Mouse (Mus musculus): ENCODE results near the gene Lama4. TPM values are rescaled to one million over a fixed set of nuclear protein-coding genes. Genes with fewer than 3 reads are reported as not detected.

The Lama4 gene
- total and polyA plus RNA-seq, 2 experiments from 2014 or later: 10.4 to 22.6 TPM

DNA sequence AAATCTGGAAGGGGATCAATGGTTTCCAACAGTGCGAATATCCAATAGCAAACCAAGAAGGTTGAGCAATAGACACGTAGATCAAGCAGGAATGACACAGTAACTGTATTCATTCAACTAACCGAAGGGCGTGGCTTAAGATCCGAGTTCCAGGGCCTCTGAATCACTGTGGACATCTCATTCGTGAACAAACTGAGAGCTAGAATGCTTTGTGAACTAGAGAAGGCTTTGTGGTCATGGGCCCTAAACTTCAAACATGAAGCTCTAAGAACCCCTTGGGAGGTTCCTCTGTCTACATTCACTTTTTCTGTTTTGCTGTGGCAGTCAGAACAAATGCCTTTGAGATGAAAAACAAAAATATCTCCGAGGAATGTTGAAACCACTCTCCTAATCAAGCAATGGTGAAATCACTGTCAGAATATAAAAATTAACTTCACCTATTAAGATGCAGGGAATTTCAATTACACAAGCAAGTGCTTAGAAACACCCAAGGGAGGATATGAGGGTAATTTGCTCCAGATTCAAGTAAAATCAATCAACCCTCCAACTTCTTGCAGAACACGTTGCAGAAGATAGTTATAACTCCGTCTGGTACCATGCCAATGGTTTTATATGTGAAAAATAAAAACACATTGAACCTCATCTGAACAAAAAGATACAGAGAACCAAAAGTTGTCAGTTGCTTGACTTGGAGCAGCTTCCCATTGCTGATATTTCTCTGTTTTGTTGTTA, 29.6 kb downstream of the Lama4 start:
- Histone ChIP-seq H3K4me2 (ENCODE audit: low read depth) (no peak overlapping the region), H3K4me1 (ENCODE audit: insufficient read depth) (no peaks in the 10 kb centered on the region), H3K4me3 (ENCODE audit: low read depth, low read length) (no peak overlapping the region), H3K36me3 (ENCODE audit: insufficient read depth) (no peaks in the 10 kb centered on the region), H3K27ac (ENCODE audit: low read depth, low read length) (no peak overlapping the region), H3K27me3 (ENCODE audit: insufficient read depth, low read length) (no peaks in the 10 kb centered on the region), H3K9ac (no peak overlapping the region), H3K9me3 (ENCODE audit: low read length) (no peaks in the 10 kb centered on the region)
- no peak for ATAC-seq
- TF ChIP-seq CTCF (IDR thresholded peaks at IDR 0.05; ENCODE audit: low read depth): no peak
- WGBS: 78% methylated on average over 9 of the region's 9 CpGs
- DNase-seq: no peak

DNA sequence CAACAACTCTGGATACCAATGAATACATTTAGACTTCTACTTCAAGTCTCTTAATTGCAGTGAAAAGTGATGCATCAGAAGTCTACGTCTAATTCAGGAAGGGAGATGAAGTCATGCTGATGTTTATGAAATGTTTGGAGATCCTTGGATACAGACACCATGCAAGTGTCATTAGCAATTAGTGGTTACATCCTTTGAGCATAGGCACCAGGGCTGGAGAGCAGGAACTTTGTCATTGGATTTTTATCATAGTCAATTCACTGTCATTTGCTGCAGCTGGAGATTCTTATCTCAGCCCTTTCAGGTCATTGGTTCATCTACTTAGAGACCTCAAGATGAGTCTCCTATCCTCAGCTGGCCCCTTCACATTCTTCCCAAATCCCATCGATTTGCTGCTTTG, 30.6 kb downstream of the Lama4 start:
- WGBS: 77% methylated on average over 2 of the region's 2 CpGs
- Histone ChIP-seq H3K9ac (no peak overlapping the region), H3K36me3 (ENCODE audit: insufficient read depth) (no peaks in the 10 kb centered on the region), H3K27ac (ENCODE audit: low read depth, low read length) (no peak overlapping the region), H3K27me3 (ENCODE audit: insufficient read depth, low read length) (no peaks in the 10 kb centered on the region), H3K9me3 (ENCODE audit: low read length) (no peaks in the 10 kb centered on the region), H3K4me3 (ENCODE audit: low read depth, low read length) (no peak overlapping the region), H3K4me2 (ENCODE audit: low read depth) (no peak overlapping the region), H3K4me1 (ENCODE audit: insufficient read depth) (no peaks in the 10 kb centered on the region)
- no peak for TF ChIP-seq CTCF (IDR thresholded peaks at IDR 0.05; ENCODE audit: low read depth)
- ATAC-seq (no peak), DNase-seq (no peak)

DNA sequence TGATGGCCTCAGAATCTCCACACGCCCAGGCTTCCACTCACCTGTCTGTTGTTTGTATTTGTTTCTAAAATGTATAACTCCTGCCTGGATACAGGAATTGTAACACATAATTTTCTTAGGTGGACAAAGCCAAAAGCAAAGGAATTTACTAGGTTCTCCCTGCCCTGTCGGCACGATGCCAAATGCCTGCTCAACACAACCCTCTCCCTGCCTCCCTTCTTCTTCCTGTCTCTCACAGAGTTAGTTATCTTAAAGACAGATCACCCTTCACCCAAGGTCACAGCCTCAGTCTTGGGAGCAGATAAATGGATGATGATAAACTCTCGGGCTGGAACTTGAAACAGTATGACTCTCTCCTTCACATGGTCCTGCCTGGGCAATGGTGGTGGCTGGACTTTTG, 35.6 kb downstream of the Lama4 start:
- TF ChIP-seq CTCF (IDR thresholded peaks at IDR 0.05; ENCODE audit: low read depth): no peak
- no peaks in the 10 kb centered on the region for H3K4me1 ChIP-seq (ENCODE audit: insufficient read depth)
- WGBS: 86% methylated on average over 4 of the region's 4 CpGs
- H3K9me3 ChIP-seq (ENCODE audit: low read length): no peaks in the 10 kb centered on the region
- no peak overlapping the region for H3K4me2 ChIP-seq (ENCODE audit: low read depth)
- no peaks in the 10 kb centered on the region for H3K27me3 ChIP-seq (ENCODE audit: insufficient read depth, low read length)
- H3K9ac ChIP-seq: no peak overlapping the region
- no peak overlapping the region for H3K27ac ChIP-seq (ENCODE audit: low read depth, low read length)
- H3K4me3 ChIP-seq (ENCODE audit: low read depth, low read length): no peak overlapping the region
- H3K36me3 ChIP-seq (ENCODE audit: insufficient read depth): no peaks in the 10 kb centered on the region
- ATAC-seq (no peak), DNase-seq (no peak)

GRCm38 (mm10) chr10:39002521-39002920, 37.2 kb downstream of the Lama4 start:
- H3K27me3 ChIP-seq (ENCODE audit: insufficient read depth, low read length): no peaks in the 10 kb centered on the region
- H3K4me3 ChIP-seq (ENCODE audit: low read depth, low read length): no peak overlapping the region
- H3K9ac ChIP-seq: no peak overlapping the region
- ATAC-seq (no peak), DNase-seq (no peak)
- TF ChIP-seq CTCF (IDR thresholded peaks at IDR 0.05; ENCODE audit: low read depth): peak; percentile 15; the same call in 1 of the 2 replicates
- no peak overlapping the region for H3K4me2 ChIP-seq (ENCODE audit: low read depth)
- H3K27ac ChIP-seq (ENCODE audit: low read depth, low read length): no peak overlapping the region
- H3K36me3 ChIP-seq (ENCODE audit: insufficient read depth): no peaks in the 10 kb centered on the region
- H3K9me3 ChIP-seq (ENCODE audit: low read length): no peaks in the 10 kb centered on the region
- WGBS: 81% methylated on average over 2 of the region's 2 CpGs
- no peaks in the 10 kb centered on the region for H3K4me1 ChIP-seq (ENCODE audit: insufficient read depth)

- no peak for DNase-seq
- no peak for ATAC-seq
- no peaks in the 10 kb centered on the region for H3K4me1 ChIP-seq (ENCODE audit: insufficient read depth)
- H3K27me3 ChIP-seq (ENCODE audit: insufficient read depth, low read length): no peaks in the 10 kb centered on the region
- H3K9me3 ChIP-seq (ENCODE audit: low read length): no peaks in the 10 kb centered on the region
- no peak overlapping the region for H3K9ac ChIP-seq
- H3K4me3 ChIP-seq (ENCODE audit: low read depth, low read length): no peak overlapping the region
- no peak overlapping the region for H3K4me2 ChIP-seq (ENCODE audit: low read depth)
- no peaks in the 10 kb centered on the region for H3K36me3 ChIP-seq (ENCODE audit: insufficient read depth)
- no peak overlapping the region for H3K27ac ChIP-seq (ENCODE audit: low read depth, low read length)
- no peak for TF ChIP-seq CTCF (IDR thresholded peaks at IDR 0.05; ENCODE audit: low read depth)
Observed at GRCm38 (mm10) chr10:39003520-39003919, 38.2 kb downstream of the Lama4 start.

DNA sequence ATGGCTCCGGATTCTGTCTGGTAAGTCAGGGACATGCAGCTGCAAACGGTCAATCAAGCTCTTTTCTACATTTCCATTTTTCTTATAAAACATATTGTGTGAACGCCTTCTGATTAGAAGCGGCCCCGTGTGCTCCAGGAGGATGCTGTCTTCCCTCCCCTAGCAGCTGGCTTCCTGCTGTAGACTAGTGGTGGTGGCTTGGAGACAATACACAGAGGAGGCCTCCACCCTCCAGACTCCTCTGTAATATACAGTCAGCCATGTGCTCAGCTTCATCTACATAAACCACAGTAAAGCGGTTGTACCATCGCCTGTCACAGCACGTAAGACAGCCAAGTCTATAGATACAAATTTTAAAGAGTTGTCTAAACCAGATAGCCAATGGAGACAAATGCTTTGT, 40.2 kb downstream of the Lama4 start:
- 79% methylated on average over 8 of the region's 8 CpGs for WGBS
- DNase-seq: no peak

DNA sequence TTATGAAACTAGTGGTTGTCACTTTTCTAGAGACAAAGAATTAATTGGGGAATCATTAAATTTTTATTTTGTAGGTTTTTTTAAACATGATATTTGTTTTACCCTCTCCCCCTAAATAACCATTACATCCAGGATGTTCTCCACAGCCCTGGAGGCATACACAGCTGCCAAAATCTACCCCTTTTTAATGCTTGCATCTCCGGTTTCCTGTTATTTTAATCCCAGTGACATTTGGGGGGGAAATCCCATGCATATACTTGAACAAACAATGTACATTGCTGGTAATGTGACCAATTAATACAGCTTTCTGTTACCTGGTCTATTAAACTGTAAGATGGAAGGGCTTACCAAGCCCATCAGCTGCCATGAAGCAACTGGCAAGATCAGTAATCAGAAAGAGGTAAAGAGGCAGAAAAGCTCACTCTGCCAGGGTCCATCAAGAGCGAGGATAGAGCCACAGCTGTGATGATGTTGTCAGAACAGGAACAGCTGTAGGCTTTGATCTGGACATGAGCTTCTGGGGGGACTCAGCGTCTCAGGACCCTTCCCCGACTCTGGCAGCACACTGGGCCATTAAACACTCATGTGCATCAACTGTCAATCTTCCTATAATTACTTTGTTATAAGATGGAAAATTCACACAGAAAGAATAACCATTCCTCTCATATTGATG, 41.3 kb downstream of the Lama4 start:
- 49% methylated on average over 4 of the region's 4 CpGs for WGBS
- H3K4me1 ChIP-seq (ENCODE audit: insufficient read depth): no peaks in the 10 kb centered on the region
- DNase-seq (no peak), ATAC-seq (no peak)
- no peak overlapping the region for H3K4me3 ChIP-seq (ENCODE audit: low read depth, low read length)
- TF ChIP-seq CTCF (IDR thresholded peaks at IDR 0.05; ENCODE audit: low read depth): no peak
- no peaks in the 10 kb centered on the region for H3K36me3 ChIP-seq (ENCODE audit: insufficient read depth)
- no peak overlapping the region for H3K4me2 ChIP-seq (ENCODE audit: low read depth)
- no peak overlapping the region for H3K27ac ChIP-seq (ENCODE audit: low read depth, low read length)
- no peak overlapping the region for H3K9ac ChIP-seq
- H3K27me3 ChIP-seq (ENCODE audit: insufficient read depth, low read length): no peaks in the 10 kb centered on the region
- no peaks in the 10 kb centered on the region for H3K9me3 ChIP-seq (ENCODE audit: low read length)

More for the DNA sequence above, 40.2 kb downstream of the Lama4 start:
- Histone ChIP-seq H3K4me1 (ENCODE audit: insufficient read depth) (no peaks in the 10 kb centered on the region), H3K27me3 (ENCODE audit: insufficient read depth, low read length) (no peaks in the 10 kb centered on the region), H3K9ac (no peak overlapping the region), H3K4me2 (ENCODE audit: low read depth) (no peak overlapping the region), H3K4me3 (ENCODE audit: low read depth, low read length) (no peak overlapping the region), H3K9me3 (ENCODE audit: low read length) (no peaks in the 10 kb centered on the region), H3K36me3 (ENCODE audit: insufficient read depth) (no peaks in the 10 kb centered on the region), H3K27ac (ENCODE audit: low read depth, low read length) (no peak overlapping the region)
- peak; percentile 72 for ATAC-seq
- no peak for TF ChIP-seq CTCF (IDR thresholded peaks at IDR 0.05; ENCODE audit: low read depth)

Data from forebrain, postnatal 0 days (tissue).